Mouse (Mus musculus): Measurements from ENCODE around the gene Nostrin.
A peak's percentile ranks its signal among the peaks of the same experiment; 100 is the strongest.

Gene Nostrin

GRCm38 (mm10) chr2:69135661-69136576 is at the start of gene Nostrin:
Nostrin (plus strand) TSS chr2:69135800.
- DNase-seq (ENCODE audit: low spot score in 2 of 2), result no peak

GRCm38 (mm10) chr2:69086505-69087260 is 48.9 kb upstream of the Nostrin start:
- no peak for DNase-seq (ENCODE audit: low spot score in 2 of 2)

- no peak for DNase-seq (ENCODE audit: low spot score in 2 of 2)
Measured at GRCm38 (mm10) chr2:69095836-69096235, 39.8 kb upstream of the Nostrin start.

GRCm38 (mm10) chr2:69096821-69097220 is 38.8 kb upstream of the Nostrin start:
- no peak for DNase-seq (ENCODE audit: low spot score in 2 of 2)

- no peak for DNase-seq (ENCODE audit: low spot score in 2 of 2)
Measured at GRCm38 (mm10) chr2:69097526-69097925, 38.1 kb upstream of the Nostrin start.

GRCm38 (mm10) chr2:69098701-69099100 is 36.9 kb upstream of the Nostrin start:
- DNase-seq (ENCODE audit: low spot score in 2 of 2), result no peak

GRCm38 (mm10) chr2:69099147-69099546 is 36.5 kb upstream of the Nostrin start:
- no peak for DNase-seq (ENCODE audit: low spot score in 2 of 2)

- DNase-seq (ENCODE audit: low spot score in 2 of 2), result peak in 1 of 2 experiments; percentile 30
Measured at GRCm38 (mm10) chr2:69100706-69101105, 34.9 kb upstream of the Nostrin start.

- no peak for DNase-seq (ENCODE audit: low spot score in 2 of 2)
Measured at GRCm38 (mm10) chr2:69103526-69103925, 32.1 kb upstream of the Nostrin start.

- DNase-seq (ENCODE audit: low spot score in 2 of 2), result no peak
Measured at GRCm38 (mm10) chr2:69104511-69105145, 31.0 kb upstream of the Nostrin start.

GRCm38 (mm10) chr2:69109246-69109645 is 26.4 kb upstream of the Nostrin start:
- no peak for DNase-seq (ENCODE audit: low spot score in 2 of 2)

- no peak for DNase-seq (ENCODE audit: low spot score in 2 of 2)
Measured at GRCm38 (mm10) chr2:69109710-69110109, 25.9 kb upstream of the Nostrin start.

GRCm38 (mm10) chr2:69112609-69113008 is 23.0 kb upstream of the Nostrin start:
- DNase-seq (ENCODE audit: low spot score in 2 of 2), result no peak

- no peak for DNase-seq (ENCODE audit: low spot score in 2 of 2)
Measured at GRCm38 (mm10) chr2:69113829-69114547, 21.6 kb upstream of the Nostrin start.

- no peak for DNase-seq (ENCODE audit: low spot score in 2 of 2)
Measured at GRCm38 (mm10) chr2:69115921-69116320, 19.7 kb upstream of the Nostrin start.

- DNase-seq (ENCODE audit: low spot score in 2 of 2), result no peak
Measured at GRCm38 (mm10) chr2:69116767-69117166, 18.8 kb upstream of the Nostrin start.

GRCm38 (mm10) chr2:69118994-69119393 is 16.6 kb upstream of the Nostrin start:
- DNase-seq (ENCODE audit: low spot score in 2 of 2), result no peak

GRCm38 (mm10) chr2:69119718-69120117 is 15.9 kb upstream of the Nostrin start:
- DNase-seq (ENCODE audit: low spot score in 2 of 2), result no peak

GRCm38 (mm10) chr2:69121681-69122080 is 13.9 kb upstream of the Nostrin start:
- DNase-seq (ENCODE audit: low spot score in 2 of 2), result no peak

GRCm38 (mm10) chr2:69125425-69125824 is 10.2 kb upstream of the Nostrin start:
- DNase-seq (ENCODE audit: low spot score in 2 of 2), result no peak

- no peak for DNase-seq (ENCODE audit: low spot score in 2 of 2)
Measured at GRCm38 (mm10) chr2:69128321-69128720, 7.3 kb upstream of the Nostrin start.
